Mouse (Mus musculus) kidney, embryonic 16.5 days (tissue): ENCODE results near the gene Wdcp. TPM values are rescaled to one million over a fixed set of nuclear protein-coding genes. Genes with fewer than 3 reads are reported as not detected.

ENCODE experiments used
- ATAC-seq: fragments of 200-750 bp; cut with Nextera tagmentation; 2 replicates; pipeline ENCODE4 v1.8.0; 2017; ENCODE audit warnings: moderate TSS enrichment; ENCODE audit not compliant: low FRiP score, low TSS enrichment
- H3K27ac ChIP-seq: fragments of 300-500 bp; sonication (generic); 2 replicates; pipeline ENCODE4 v1.5.1; 2014; ENCODE audit warnings: low read length
- H3K27me3 ChIP-seq: fragments of 300-500 bp; sonication (generic); 2 replicates; pipeline ENCODE4 v1.6.1; 2014; ENCODE audit warnings: low read length, control low read depth, mixed read lengths; ENCODE audit not compliant: insufficient read depth
- H3K36me3 ChIP-seq: fragments of 300-500 bp; sonication (generic); 2 replicates; pipeline ENCODE4 v1.6.1; 2014; ENCODE audit warnings: low read length, control low read depth, mixed read lengths; ENCODE audit not compliant: insufficient read depth
- H3K4me1 ChIP-seq: fragments of 300-500 bp; sonication (generic); 2 replicates; pipeline ENCODE4 v1.6.1; 2014; ENCODE audit warnings: low read length, control low read depth, mixed read lengths; ENCODE audit not compliant: insufficient read depth
- H3K4me2 ChIP-seq: fragments of 300-500 bp; sonication (generic); replicated peaks from 2 replicates; pipeline ENCODE4 v1.6.1; 2014; ENCODE audit warnings: low read depth, low read length
- H3K4me3 ChIP-seq: fragments of 300-500 bp; sonication (generic); 2 replicates; pipeline ENCODE4 v1.5.1; 2014; ENCODE audit warnings: mild to moderate bottlenecking, low read length
- H3K9ac ChIP-seq: fragments of 300-500 bp; sonication (generic); replicated peaks from 2 replicates; pipeline ENCODE4 v1.6.1; 2014; ENCODE audit warnings: low read length
- H3K9me3 ChIP-seq: fragments of 300-500 bp; sonication (generic); 2 replicates; pipeline ENCODE4 v1.6.1; 2016; ENCODE audit warnings: low read length, control low read depth
- WGBS: fragments of 180-500 bp; shearing (Covaris S2); extraction: QIAGEN DNeasy Blood & Tissue Kit; methylation state at CpG from one replicate; pipeline ENCODE4 v1.1.7; 2014; 5-methylcytosine and 5-hydroxymethylcytosine counted together
- polyA plus RNA-seq: library from polyadenylated mRNA; unstranded; fragments of >200 nt; fragmentation: Nextera tagmentation; extraction: Ambion mirVana; gene quantifications from 2 replicates; pipeline ENCODE4 v1.2.1, GENCODE M21; 2015

The Wdcp gene
- polyA plus RNA-seq, 1 experiment from 2014 or later: 15.3 TPM

- Histone ChIP-seq H3K4me3 (no peak overlapping the region), H3K4me2 (no peak overlapping the region), H3K27me3 (no peaks in the 10 kb centered on the region), H3K4me1 (peaks cover 15% of the 10 kb centered on the region), H3K9ac (0 out of 2 replicates have a peak overlapping the region, but pooled peaks have one; percentile 23), H3K27ac (0 out of 2 replicates have a peak overlapping the region, but pooled peaks have one; percentile 39), H3K36me3 (no peaks in the 10 kb centered on the region), H3K9me3 (0 out of 2 replicates have a peak, but pooled peaks cover 3% of the 10 kb centered on the region)
- WGBS: 47% methylated on average over 4 of the region's 4 CpGs
- peak; percentile 89 for ATAC-seq
Measured at GRCm38 (mm10) chr12:4863654-4864337, 20.7 kb downstream of the Wdcp start.

- peaks cover 15% of the 10 kb centered on the region for H3K4me1 ChIP-seq
- ATAC-seq: no peak
- H3K27me3 ChIP-seq: no peaks in the 10 kb centered on the region
- H3K4me2 ChIP-seq: no peak overlapping the region
- H3K4me3 ChIP-seq: no peak overlapping the region
- H3K9me3 ChIP-seq: 0 out of 2 replicates have a peak, but pooled peaks cover 3% of the 10 kb centered on the region
- H3K27ac ChIP-seq: 0 out of 2 replicates have a peak overlapping the region, but pooled peaks have one; percentile 39
- no peaks in the 10 kb centered on the region for H3K36me3 ChIP-seq
- WGBS: 71% methylated on average over 4 of the region's 4 CpGs
- 0 out of 2 replicates have a peak overlapping the region, but pooled peaks have one; percentile 23 for H3K9ac ChIP-seq
Measured at GRCm38 (mm10) chr12:4864338-4864690, 21.2 kb downstream of the Wdcp start.

GRCm38 (mm10) chr12:4868924-4869323 is 25.8 kb downstream of the Wdcp start:
- Histone ChIP-seq H3K4me3 (no peak overlapping the region), H3K27ac (no peak overlapping the region), H3K4me2 (no peak overlapping the region), H3K9ac (no peak overlapping the region), H3K27me3 (peaks cover 10% of the 10 kb centered on the region; the same call in 1 of the 2 replicates), H3K4me1 (peaks cover 11% of the 10 kb centered on the region), H3K36me3 (no peaks in the 10 kb centered on the region), H3K9me3 (no peaks in the 10 kb centered on the region)
- no peak for ATAC-seq
- 82% methylated on average over 8 of the region's 8 CpGs for WGBS

GRCm38 (mm10) chr12:4871260-4871659 is 28.2 kb downstream of the Wdcp start:
- Histone ChIP-seq H3K9me3 (no peaks in the 10 kb centered on the region), H3K27me3 (peaks cover 10% of the 10 kb centered on the region; the same call in 1 of the 2 replicates), H3K9ac (no peak overlapping the region), H3K4me2 (no peak overlapping the region), H3K36me3 (no peaks in the 10 kb centered on the region), H3K4me1 (peaks cover 5% of the 10 kb centered on the region; the same call in 1 of the 2 replicates), H3K4me3 (no peak overlapping the region), H3K27ac (no peak overlapping the region)
- no peak for ATAC-seq
- 88% methylated on average over 5 of the region's 5 CpGs for WGBS

- Histone ChIP-seq H3K4me2 (no peak overlapping the region), H3K4me3 (no peak overlapping the region), H3K27ac (no peak overlapping the region), H3K27me3 (peaks cover 10% of the 10 kb centered on the region; the same call in 1 of the 2 replicates), H3K4me1 (peaks cover 5% of the 10 kb centered on the region; the same call in 1 of the 2 replicates), H3K9me3 (no peaks in the 10 kb centered on the region), H3K9ac (no peak overlapping the region), H3K36me3 (no peaks in the 10 kb centered on the region)
- WGBS: 65% methylated on average over 4 of the region's 4 CpGs
- no peak for ATAC-seq
Measured at GRCm38 (mm10) chr12:4872273-4872672, 29.2 kb downstream of the Wdcp start.

- Histone ChIP-seq H3K4me2 (no peak overlapping the region), H3K4me3 (no peak overlapping the region), H3K27ac (no peak overlapping the region), H3K36me3 (no peaks in the 10 kb centered on the region), H3K9ac (no peak overlapping the region), H3K4me1 (peaks cover 5% of the 10 kb centered on the region; the same call in 1 of the 2 replicates), H3K9me3 (no peaks in the 10 kb centered on the region), H3K27me3 (peaks cover 10% of the 10 kb centered on the region; the same call in 1 of the 2 replicates)
- ATAC-seq: no peak
- 77% methylated on average over 5 of the region's 5 CpGs for WGBS
Measured at GRCm38 (mm10) chr12:4872983-4873477, 29.9 kb downstream of the Wdcp start.

- WGBS: 80% methylated on average over 6 of the region's 6 CpGs
Measured at GRCm38 (mm10) chr12:4873531-4873930, 30.4 kb downstream of the Wdcp start.

GRCm38 (mm10) chr12:4874161-4874927 is 31.2 kb downstream of the Wdcp start, which contains the start of gene Mfsd2b:
Mfsd2b (minus strand) TSS chr12:4874359.
- no peak within 1 kb of the TSS for H3K27ac ChIP-seq
- H3K27me3 ChIP-seq: peaks cover 10% of the 10 kb centered on the region; the same call in 1 of the 2 replicates
- ATAC-seq: peak; percentile 94
- H3K9ac ChIP-seq: peak within 1 kb of the TSS; percentile 19; the same call in 1 of the 2 replicates
- peak within 1 kb of the TSS; percentile 64 for H3K4me2 ChIP-seq
- H3K9me3 ChIP-seq: no peaks in the 10 kb centered on the region; the same call in 1 of the 2 replicates
- H3K4me1 ChIP-seq: peaks cover 5% of the 10 kb centered on the region; the same call in 1 of the 2 replicates
- H3K4me3 ChIP-seq: peak within 1 kb of the TSS; percentile 33
- H3K36me3 ChIP-seq: peaks cover 9% of the 10 kb centered on the region
- 3% methylated on average over 24 of the region's 24 CpGs for WGBS

More at GRCm38 (mm10) chr12:4873531-4873930, 30.4 kb downstream of the Wdcp start:
- Histone ChIP-seq H3K27ac (no peak overlapping the region), H3K27me3 (peaks cover 10% of the 10 kb centered on the region; the same call in 1 of the 2 replicates), H3K9me3 (no peaks in the 10 kb centered on the region), H3K9ac (peak overlapping the region; percentile 19; the same call in 1 of the 2 replicates), H3K4me1 (peaks cover 5% of the 10 kb centered on the region; the same call in 1 of the 2 replicates), H3K4me2 (peak overlapping the region; percentile 64), H3K36me3 (0 out of 2 replicates have a peak, but pooled peaks cover 3% of the 10 kb centered on the region), H3K4me3 (peak overlapping the region; percentile 33)
- no peak for ATAC-seq

- peaks cover 10% of the 10 kb centered on the region; the same call in 1 of the 2 replicates for H3K27me3 ChIP-seq
- 90% methylated on average over 8 of the region's 8 CpGs for WGBS
- H3K9me3 ChIP-seq: no peaks in the 10 kb centered on the region; the same call in 1 of the 2 replicates
- no peak overlapping the region for H3K4me3 ChIP-seq
- peaks cover 13% of the 10 kb centered on the region for H3K36me3 ChIP-seq
- H3K4me1 ChIP-seq: peaks cover 5% of the 10 kb centered on the region; the same call in 1 of the 2 replicates
- H3K4me2 ChIP-seq: no peak overlapping the region
- ATAC-seq: no peak
- no peak overlapping the region for H3K27ac ChIP-seq
- no peak overlapping the region for H3K9ac ChIP-seq
Measured at GRCm38 (mm10) chr12:4875623-4876022, 32.5 kb downstream of the Wdcp start.
